Comparison of ENCODE assay signal across 9 mouse cellular contexts in the genomic region with DNA sequence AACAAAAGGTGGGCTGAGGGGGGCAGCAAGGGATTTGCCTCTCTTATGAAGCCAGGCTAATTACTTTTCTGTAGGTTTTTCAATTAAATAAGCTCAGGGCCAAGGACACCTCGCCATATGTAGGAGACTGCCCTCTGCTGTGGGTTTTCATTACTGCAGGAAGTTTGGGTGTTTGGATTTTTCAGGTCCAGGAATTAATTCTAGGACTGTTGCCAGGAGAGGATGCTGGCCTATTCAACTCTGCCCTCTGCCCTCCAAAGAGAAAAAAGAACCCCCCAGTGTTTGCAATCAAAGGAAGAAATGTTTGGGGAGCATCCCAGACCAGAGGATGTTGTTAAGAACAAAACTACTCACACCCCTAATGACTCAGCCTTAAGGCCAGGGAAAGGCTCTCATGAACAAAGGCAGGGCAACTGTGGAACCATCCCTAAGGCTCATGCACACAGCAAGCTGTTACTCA. TPM values are rescaled to one million over a fixed set of nuclear protein-coding genes. Genes with fewer than 3 reads are reported as not detected.
DNase-seq lines count a peak whose midpoint lies in the region; ATAC-seq lines count a peak whose summit lies in the region.
"Had no signal": no experiment of that assay in that cellular context is flagged by ENCODE, and none has a peak within 500 bp of the region (broad histone marks: within the 10 kb centered on the region; RNA-seq: fewer than 3 reads in every experiment).

No protein-coding gene starts in this region.

- no peak overlapping the region for H3K4me3 ChIP-seq in forebrain, embryonic 14.5 days (ENCODE audit: low read depth, low read length)
- no peak overlapping the region for H3K4me3 ChIP-seq in hindbrain, embryonic 10.5 days

- H3K4me1 ChIP-seq in forebrain, embryonic 14.5 days (ENCODE audit: control insufficient read depth, insufficient read depth, low read length), result peaks cover 5% of the 10 kb centered on the region; the same call in 1 of the 2 replicates
- peaks cover 27% of the 10 kb centered on the region for H3K4me1 ChIP-seq in hindbrain, embryonic 10.5 days (replicated peaks)

- H3K27me3 ChIP-seq in forebrain, embryonic 14.5 days (replicated peaks; ENCODE audit: control insufficient read depth, insufficient read depth, low read length), result no peaks in the 10 kb centered on the region
- H3K27me3 ChIP-seq in hindbrain, embryonic 10.5 days (ENCODE audit: insufficient read depth, poor library complexity, severe bottlenecking), result no peaks in the 10 kb centered on the region

- H3K9me3 ChIP-seq in forebrain, embryonic 14.5 days (replicated peaks; ENCODE audit: control insufficient read depth, low read length), result no peaks in the 10 kb centered on the region
- H3K9me3 ChIP-seq in hindbrain, embryonic 10.5 days, result no peaks in the 10 kb centered on the region

- H3K36me3 ChIP-seq in forebrain, embryonic 14.5 days (ENCODE audit: control insufficient read depth, insufficient read depth, low read length), result no peaks in the 10 kb centered on the region
- H3K36me3 ChIP-seq in hindbrain, embryonic 10.5 days, result no peaks in the 10 kb centered on the region

- no peak overlapping the region for H3K4me2 ChIP-seq in forebrain, embryonic 14.5 days (ENCODE audit: low read length)

- H3K27ac ChIP-seq in forebrain, embryonic 14.5 days (ENCODE audit: low read depth, low read length), result no peak overlapping the region
- H3K27ac ChIP-seq in hindbrain, embryonic 10.5 days, result peak overlapping the region; percentile 57

- peak; percentile 70 for DNase-seq in MN1 (ENCODE audit: low spot score)
- DNase-seq in brain, adult 2 months (ENCODE audit: low read depth, low spot score), result peak; percentile 87
- DNase-seq in forebrain, embryonic 14.5 days (ENCODE audit: low spot score), result peak; percentile 87
- DNase-seq in hindbrain, embryonic 10.5 days (ENCODE audit: low spot score), result peak; percentile 66
- peak; percentile 78 to 83 for DNase-seq in layer of hippocampus, postnatal 14 days (ENCODE audit: low spot score in 2 of 2)
- DNase-seq in right cerebral cortex, postnatal 36 days (ENCODE audit: low spot score in 2 of 2), result peak; percentile 67
- DNase-seq in thymus, postnatal 14 days, result no peak

- 0 out of 2 replicates have a peak, but pooled peaks have one; percentile 54 for ATAC-seq in forebrain, embryonic 14.5 days
- ATAC-seq in megakaryocyte progenitor cell, adult 5-6 weeks (replicated peaks; ENCODE audit: poor library complexity), result 0 out of 2 replicates have a peak, but pooled peaks have one; percentile 50

- WGBS in forebrain, embryonic 14.5 days, result 0% methylated on average over 1 of the region's 1 CpGs
- 0% methylated on average over 1 of the region's 1 CpGs for WGBS in hindbrain, embryonic 10.5 days

- H3K9ac ChIP-seq in forebrain, embryonic 14.5 days (ENCODE audit: low read length), result no peak overlapping the region

RNA-seq across cellular contexts. Expression of a gene that starts 40.4 kb away (rescaled TPM):
- polyA plus RNA-seq in forebrain, embryonic 14.5 days (2014; fragmentation: Nextera tagmentation; extraction: Ambion mirVana), result 5.5 and 7.8 TPM in 2 replicates
- polyA plus RNA-seq in hindbrain, embryonic 10.5 days (2016; fragmentation: Nextera tagmentation; extraction: Ambion mirVana), result 4.9 and 8.4 TPM in 2 replicates
- 100 to 1,000 TPM; 184 to 192 TPM for total RNA-seq in layer of hippocampus, postnatal 14 days (2021)
- total RNA-seq in megakaryocyte progenitor cell, adult 5-6 weeks (2015), result not detected in 2 replicates
- total RNA-seq in megakaryocyte progenitor cell, adult 5-6 weeks (2017), result 0.04 TPM in 1 of 2 replicates, not detected in the other
- total RNA-seq: neutrophil, adult 5-6 weeks had no signal

Comparison
In these comparisons a context has a peak if more than half of its experiments do, and no peak if none do; other contexts are left out.
1. RNA of a gene that starts 40.4 kb away (total RNA-seq): 184 to 192 TPM in layer of hippocampus, postnatal 14 days; 0.04 TPM in megakaryocyte progenitor cell, adult 5-6 weeks; every median in the first group is over 100 times any median in the second.